Mouse (Mus musculus) naive thymus-derived CD4-positive, alpha-beta T cell, adult 5 months (primary cell): ENCODE measurements around the gene Gm20831. TPM values are rescaled to one million over a fixed set of nuclear protein-coding genes. Genes with fewer than 3 reads are reported as not detected.

ENCODE experiments used
- polyA plus RNA-seq: library from polyadenylated mRNA; unstranded; fragments of 100-300 nt; shearing (Covaris generic); gene quantifications from one replicate; pipeline ENCODE4 v1.2.1, GENCODE M21; 2017

Gene Gm20831
- not detected for polyA plus RNA-seq

DNA sequence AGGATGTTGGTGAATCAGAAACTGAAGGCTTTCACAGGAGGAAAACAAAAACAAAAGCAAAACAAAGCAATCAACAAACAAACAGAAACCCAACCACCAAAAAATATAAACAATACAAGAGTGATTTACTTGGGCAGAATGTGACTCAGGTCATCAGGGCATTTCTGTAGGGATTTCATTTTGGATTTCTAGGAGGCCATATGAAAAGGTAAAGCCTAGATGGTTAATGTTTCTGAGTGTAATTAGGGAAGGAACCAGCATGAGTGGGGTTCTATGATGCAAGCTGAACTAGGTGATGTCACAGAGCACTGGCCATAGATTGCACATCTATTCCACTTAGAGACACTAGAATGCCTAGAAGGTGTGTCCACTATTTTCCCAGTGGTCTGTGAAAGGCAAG lies at the start of gene Gm20831, which contains the start of gene Gm20772:
TSS of gene Gm20831 (plus strand) at position 301 of the 400 bp plus-strand sequence.
TSS of gene Gm20772 (plus strand) at position 301 of the 400 bp plus-strand sequence.

DNA sequence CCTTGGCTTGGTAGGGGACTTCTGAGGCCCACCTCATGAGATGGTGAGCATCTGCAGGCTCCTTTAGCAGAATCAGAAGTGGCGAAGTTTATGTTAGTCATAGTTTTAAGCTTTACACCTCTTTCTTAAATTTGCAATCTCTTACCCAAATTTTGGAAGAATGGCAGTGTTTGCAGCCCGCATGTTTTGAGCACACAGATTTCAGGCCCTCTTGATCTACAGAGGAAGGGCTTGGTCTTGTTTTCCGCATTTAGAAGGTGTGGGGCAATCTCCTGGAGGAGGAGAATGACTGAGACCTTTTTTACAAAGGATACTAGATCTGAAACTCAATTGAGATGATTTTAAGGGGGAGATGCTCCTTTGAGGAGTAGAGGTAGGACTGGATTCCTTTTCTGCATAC lies 28.4 kb upstream of the Gm20831 start, which contains the start of gene Gm21904:
TSS of gene Gm21904 (minus strand) at position 101 of the 400 bp plus-strand sequence.

DNA sequence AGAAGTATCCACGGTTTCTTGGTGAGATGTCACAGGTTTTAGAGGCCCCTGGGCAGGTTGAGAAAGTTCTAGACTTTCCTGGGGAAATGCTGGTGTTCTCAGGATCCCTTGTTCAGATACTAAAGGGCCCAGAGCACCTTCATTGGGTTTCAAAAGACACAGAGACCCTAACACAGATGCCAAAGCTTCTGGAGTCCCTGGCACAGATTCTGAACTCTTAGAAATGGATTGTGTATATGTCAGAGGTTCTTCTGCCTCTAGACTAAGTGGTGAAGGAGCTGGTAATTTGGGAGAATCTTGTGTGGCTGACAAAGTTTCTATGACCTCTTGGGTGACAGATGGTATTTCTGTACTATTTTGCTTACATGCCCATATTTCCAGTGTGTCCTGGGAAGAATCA lies 62.7 kb downstream of the Gm20831 start, which contains the start of gene Srsy:
TSS of gene Srsy (minus strand) at position 101 of the 400 bp plus-strand sequence.

Other genes starting within 250 kb of the Gm20831 start
- not detected for gene Gm21904, start 28.5 kb upstream of the Gm20831 start, polyA plus RNA-seq
- not detected for gene Gm20772, start within 50 bp of the Gm20831 start, polyA plus RNA-seq
- not detected for gene Srsy, start 62.6 kb downstream of the Gm20831 start, polyA plus RNA-seq
- gene Gm21764, start 187.1 kb downstream of the Gm20831 start, polyA plus RNA-seq = not detected
- gene Ssty1, start 214.4 kb downstream of the Gm20831 start, polyA plus RNA-seq = not detected